Mouse (Mus musculus) ES-E14 (cell line): ENCODE measurements around the gene Slc25a18. TPM values are rescaled to one million over a fixed set of nuclear protein-coding genes. Genes with fewer than 3 reads are reported as not detected.

Experiments
- DNase-seq: peaks from one replicate; pipeline ENCODE4 v3.0.0-alpha.2; 2013; ENCODE audit warnings: low read depth, low spot score
- H3K27ac ChIP-seq: 2 replicates; pipeline ENCODE4 v1.5.1; 2012; ENCODE audit warnings: low read depth, mild to moderate bottlenecking, low read length, moderate library complexity, mixed read lengths; ENCODE audit not compliant: poor library complexity, insufficient read depth, severe bottlenecking
- H3K36me3 ChIP-seq: 2 replicates; pipeline ENCODE4 v1.6.1; 2012; ENCODE audit warnings: mild to moderate bottlenecking, low read length, moderate library complexity, mixed read lengths; ENCODE audit not compliant: control insufficient read depth, poor library complexity, insufficient read depth, severe bottlenecking
- H3K4me1 ChIP-seq, 2 experiments: fragments of 150-350 bp in 1 of 2; sonication (generic) in 1 of 2; 2 replicates each; pipeline ENCODE4 v1.6.1; 2012; ENCODE audit warnings: low read length in 2 of 2, mild to moderate bottlenecking in 1 of 2, mixed read lengths in 1 of 2; ENCODE audit not compliant: control insufficient read depth in 2 of 2, insufficient read depth in 2 of 2, poor library complexity in 1 of 2
- H3K4me3 ChIP-seq, 2 experiments: fragments of 150-350 bp in 1 of 2; sonication (generic) in 1 of 2; 2 replicates each; pipeline ENCODE4 v1.5.1; 2012; ENCODE audit warnings: low read length in 2 of 2, low read depth in 1 of 2, mild to moderate bottlenecking in 1 of 2, mixed read lengths in 1 of 2; ENCODE audit not compliant: insufficient read depth in 1 of 2, poor library complexity in 1 of 2, severe bottlenecking in 1 of 2
- H3K9ac ChIP-seq: 2 replicates; pipeline ENCODE4 v1.6.1; 2012; ENCODE audit warnings: low read depth, mild to moderate bottlenecking, low read length, mixed read lengths; ENCODE audit not compliant: poor library complexity, insufficient read depth, severe bottlenecking
- H3K9me3 ChIP-seq: fragments of 150-350 bp; sonication (generic); 2 replicates; pipeline ENCODE4 v1.6.1; 2012; ENCODE audit warnings: low read depth, mild to moderate bottlenecking, low read length; ENCODE audit not compliant: control insufficient read depth, insufficient read depth
- CHD2 ChIP-seq: IDR thresholded peaks from 2 replicates; pipeline ENCODE4 v1.6.1; 2014; ENCODE audit warnings: mild to moderate bottlenecking, low read depth, low read length, inconsistent platforms
- HCFC1 ChIP-seq: IDR thresholded peaks from 2 replicates; pipeline ENCODE4 v1.6.1; 2012; ENCODE audit warnings: low read length, inconsistent platforms, borderline replicate concordance; ENCODE audit not compliant: insufficient read depth
- MAFK ChIP-seq: IDR thresholded peaks from 2 replicates; pipeline ENCODE4 v1.6.1; 2014; ENCODE audit warnings: mild to moderate bottlenecking, low read depth, low read length, inconsistent platforms; ENCODE audit not compliant: insufficient read depth
- ZC3H11A ChIP-seq: IDR thresholded peaks from 2 replicates; pipeline ENCODE4 v1.6.1; 2012; ENCODE audit warnings: low read depth, mild to moderate bottlenecking, inconsistent platforms, low read length, borderline replicate concordance
- ZNF384 ChIP-seq: IDR thresholded peaks from 2 replicates; pipeline ENCODE4 v1.6.1; 2012; ENCODE audit warnings: low read depth, low read length, inconsistent platforms
- in situ Hi-C, 2 experiments: fragments of 600-800 bp; cut with MboI; formaldehyde crosslinking; loops; one replicate each; pipeline ENCODE4 v1.15.1; 2025; ENCODE audit warnings: low sequenced_read_pairs in 2 of 2, inconsistent platforms in 1 of 2; ENCODE audit not compliant: unreplicated experiment in 2 of 2
- total RNA-seq: library from RNA; depleted of rRNA; stranded (reverse); fragments of 300-350 nt; gene quantifications from 2 replicates; pipeline ENCODE4 v1.2.3, GENCODE M21; 2012; rRNA removed

Gene Slc25a18
- total RNA-seq, 1 experiment = 0.89 TPM

DNA sequence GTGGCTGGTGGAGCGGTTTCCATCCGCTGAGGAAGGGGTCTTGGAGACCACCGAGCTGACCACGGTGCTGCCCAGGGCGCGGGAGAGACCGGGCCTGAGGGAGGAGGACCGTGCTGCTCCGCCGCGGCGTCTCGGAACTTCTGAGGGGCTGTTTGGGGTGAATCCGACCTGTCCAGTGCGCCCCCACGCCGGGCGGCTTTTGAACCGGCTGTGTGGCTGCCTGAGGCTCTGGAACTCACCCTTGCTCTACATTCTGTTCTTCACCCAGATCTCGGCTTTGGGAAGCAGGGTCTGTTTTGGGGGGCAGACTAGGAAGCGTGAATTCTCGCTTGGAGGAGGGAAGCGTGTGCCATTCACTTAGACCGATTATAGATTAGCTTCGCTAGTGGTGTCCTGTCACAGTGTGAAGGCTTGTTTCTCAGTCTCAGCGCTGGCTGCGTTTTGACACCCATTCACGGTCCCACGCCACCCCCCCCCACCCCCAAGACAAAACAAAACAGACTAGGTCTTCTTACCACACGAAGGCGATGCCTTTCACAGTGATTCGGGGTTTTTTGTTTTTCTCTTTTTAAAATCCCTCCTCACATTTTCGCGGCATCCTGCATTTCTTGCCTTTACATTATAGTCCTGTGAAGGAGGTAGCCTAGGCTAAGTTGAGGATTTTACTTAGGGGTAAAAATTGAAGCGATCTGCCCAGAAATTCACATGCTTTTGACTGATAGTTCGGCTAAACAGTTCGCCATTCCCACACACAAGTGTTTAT lies 63.2 kb downstream of the Slc25a18 start:
- Histone ChIP-seq H3K9me3 (no peaks in the 10 kb centered on the region), H3K4me1 (no peaks in the 10 kb centered on the region), H3K27ac (peak overlapping the region; percentile 48; the same call in 1 of the 2 replicates), H3K36me3 (no peaks in the 10 kb centered on the region), H3K4me3 (peak overlapping the region; percentile 84 to 97), H3K9ac (peak overlapping the region; percentile 92)
- DNase-seq = no peak
- in situ Hi-C loops = no loop called here
- TF ChIP-seq MAFK (no peak), ZNF384 (no peak), HCFC1 (no peak), CHD2 (no peak), ZC3H11A (no peak)

DNA sequence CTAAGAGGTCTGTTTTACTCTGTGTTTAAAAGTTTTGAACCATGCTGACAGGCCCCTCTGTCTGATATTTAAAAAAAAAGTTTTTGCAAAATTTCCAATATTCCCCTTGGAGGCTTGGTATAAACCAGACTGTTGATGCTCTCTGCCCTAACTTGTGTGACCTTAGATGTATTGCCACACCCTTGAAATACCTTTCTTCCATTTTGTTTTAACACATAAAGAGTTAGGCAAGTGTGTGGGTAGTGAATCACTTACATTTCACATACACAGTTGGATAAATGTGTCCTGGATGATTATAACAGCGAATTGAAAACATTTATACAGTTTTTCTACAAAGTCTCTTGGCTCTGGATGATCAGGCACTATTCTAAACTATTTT lies 63.8 kb downstream of the Slc25a18 start:
- no peak for DNase-seq
- in situ Hi-C loops = no loop called here
- H3K4me1 ChIP-seq = no peaks in the 10 kb centered on the region
- H3K36me3 ChIP-seq = no peaks in the 10 kb centered on the region
- H3K9ac ChIP-seq = no peak overlapping the region
- no peaks in the 10 kb centered on the region for H3K9me3 ChIP-seq
- TF ChIP-seq MAFK (no peak), CHD2 (no peak), HCFC1 (no peak), ZC3H11A (no peak), ZNF384 (no peak)
- H3K4me3 ChIP-seq = peak overlapping the region; percentile 84 to 97; a peak in 3 of 4 replicates
- no peak overlapping the region for H3K27ac ChIP-seq

DNA sequence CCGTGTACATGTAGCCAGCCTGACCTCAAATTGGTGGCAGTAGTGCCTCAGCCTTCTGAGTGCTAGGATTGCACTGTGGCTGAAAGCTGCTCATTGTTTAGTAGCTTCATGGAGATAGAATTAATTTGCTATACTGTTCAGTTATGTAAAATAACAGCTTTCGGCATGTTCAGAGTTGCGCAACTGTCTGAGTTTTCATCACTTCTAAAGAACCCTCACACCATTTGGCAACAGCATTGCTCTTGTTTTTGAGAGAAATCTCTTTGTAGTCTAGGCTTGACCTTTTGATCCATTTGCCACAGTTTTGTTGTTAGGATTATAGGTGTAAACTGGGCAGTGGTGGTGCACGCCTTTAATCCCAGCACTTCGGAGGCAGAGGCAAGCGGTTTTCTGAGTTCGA lies 66.9 kb downstream of the Slc25a18 start:
- H3K4me1 ChIP-seq = no peaks in the 10 kb centered on the region
- DNase-seq = no peak

DNA sequence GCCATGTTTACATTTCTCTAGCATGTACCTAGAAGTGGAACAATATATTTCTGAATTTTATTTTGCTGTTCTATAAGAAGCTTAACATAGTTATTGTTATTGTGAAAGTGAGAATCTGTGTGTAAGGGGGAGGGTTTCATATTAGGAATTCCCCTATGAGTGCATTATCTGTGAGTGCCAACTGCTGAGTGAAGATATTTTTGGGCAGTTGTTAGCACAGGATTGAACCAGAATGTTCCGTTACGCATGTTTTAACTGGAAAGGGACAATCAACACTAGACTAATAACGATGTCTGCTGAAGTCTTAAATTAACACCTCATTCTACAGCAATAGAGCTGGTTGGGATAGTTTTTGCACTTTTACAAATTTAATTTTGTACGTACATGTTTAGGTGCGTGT lies 68.4 kb downstream of the Slc25a18 start:
- in situ Hi-C loops = no loop called here

More for the DNA sequence above, 66.9 kb downstream of the Slc25a18 start:
- no peak for TF ChIP-seq HCFC1
- TF ChIP-seq MAFK = no peak
- no peak for TF ChIP-seq ZNF384
- no peak for TF ChIP-seq CHD2
- TF ChIP-seq ZC3H11A = no peak
- Histone ChIP-seq H3K27ac (no peak overlapping the region), H3K9me3 (no peaks in the 10 kb centered on the region), H3K36me3 (no peaks in the 10 kb centered on the region), H3K9ac (no peak overlapping the region), H3K4me3 (no peak overlapping the region)
- in situ Hi-C loops = no loop called here

More for the DNA sequence above, 68.4 kb downstream of the Slc25a18 start:
- Histone ChIP-seq H3K9me3 (no peaks in the 10 kb centered on the region), H3K4me1 (no peaks in the 10 kb centered on the region), H3K4me3 (no peak overlapping the region), H3K9ac (no peak overlapping the region), H3K36me3 (no peaks in the 10 kb centered on the region), H3K27ac (no peak overlapping the region)
- DNase-seq = no peak
- TF ChIP-seq MAFK (no peak), HCFC1 (no peak), ZNF384 (no peak), CHD2 (no peak), ZC3H11A (no peak)

Other genes starting within 250 kb of the Slc25a18 start
- 27.4 and 36.5 TPM in 2 replicates for gene Hdhd5, start 242.3 kb upstream of the Slc25a18 start, total RNA-seq
- gene Cecr2, start 107.2 kb upstream of the Slc25a18 start, total RNA-seq = 26.5 and 35.7 TPM in 2 replicates
- gene Atp6v1e1, start 49.2 kb downstream of the Slc25a18 start, total RNA-seq = 92.0 and 126 TPM in 2 replicates
- gene Bcl2l13, start 62.6 kb downstream of the Slc25a18 start, total RNA-seq = 19.5 and 22.5 TPM in 2 replicates
- gene Bid, start 143.3 kb downstream of the Slc25a18 start, total RNA-seq = 20.0 and 27.0 TPM in 2 replicates